Mouse (Mus musculus) kidney, adult 2 months (tissue): Measurements from ENCODE around the gene Irf8. TPM values are rescaled to one million over a fixed set of nuclear protein-coding genes. Genes with fewer than 3 reads are reported as not detected.
A peak's percentile ranks its signal among the peaks of the same experiment; 100 is the strongest.

Experiments
- DNase-seq: peaks from one replicate; pipeline ENCODE4 v3.0.0; 2021
- H3K27ac ChIP-seq: fragments of 200-500 bp; 2 replicates; pipeline ENCODE4 v1.5.1; 2012; ENCODE audit warnings: low read depth, low read length, control low read depth, inconsistent platforms; ENCODE audit not compliant: insufficient read depth
- H3K27me3 ChIP-seq: fragments of 200-500 bp; replicated peaks from 2 replicates; pipeline ENCODE4 v1.6.1; 2012; ENCODE audit warnings: mild to moderate bottlenecking, moderate library complexity, low read length, inconsistent platforms; ENCODE audit not compliant: control insufficient read depth, insufficient read depth
- H3K36me3 ChIP-seq: fragments of 200-500 bp; 2 replicates; pipeline ENCODE4 v1.6.1; 2012; ENCODE audit warnings: mild to moderate bottlenecking, moderate library complexity, low read length, inconsistent platforms; ENCODE audit not compliant: control insufficient read depth, insufficient read depth
- H3K4me1 ChIP-seq: fragments of 200-500 bp; 2 replicates; pipeline ENCODE4 v1.6.1; 2011; ENCODE audit warnings: low read length; ENCODE audit not compliant: control insufficient read depth, insufficient read depth
- H3K4me3 ChIP-seq: fragments of 200-500 bp; 2 replicates; pipeline ENCODE4 v1.5.1; 2011; ENCODE audit warnings: mild to moderate bottlenecking, low read depth, low read length, control low read depth; ENCODE audit not compliant: insufficient read depth
- CTCF ChIP-seq: fragments of 200-500 bp; conservative IDR thresholded peaks from 2 replicates; pipeline ENCODE4 v1.5.1; 2011; ENCODE audit warnings: low read depth, mild to moderate bottlenecking, control low read depth, low read length, moderate library complexity, mixed read lengths; ENCODE audit not compliant: insufficient read depth, insufficient read length
- POLR2A ChIP-seq: fragments of 200-500 bp; IDR thresholded peaks from one replicate; pipeline ENCODE4 v1.6.1; 2011; ENCODE audit warnings: low read depth, low read length, control low read depth
- WGBS: fragments of 180-500 bp; shearing (Covaris S2); methylation state at CpG from one replicate; pipeline ENCODE4 v1.1.7; 2018; 5-methylcytosine and 5-hydroxymethylcytosine counted together
- polyA plus RNA-seq: library from polyadenylated mRNA; depleted of rRNA; stranded (reverse); fragments of >200 nt; gene quantifications from 2 replicates; pipeline ENCODE4 v1.2.3, GENCODE M21; 2012

Gene Irf8
- polyA plus RNA-seq, 1 experiment: 16.7 TPM

GRCm38 (mm10) chr8:120704203-120704602, 32.0 kb upstream of the Irf8 start:
- peaks cover 5% of the 10 kb centered on the region for H3K4me1 ChIP-seq
- TF ChIP-seq POLR2A (no peak), CTCF (no peak)
- no peak overlapping the region for H3K27ac ChIP-seq
- no peaks in the 10 kb centered on the region for H3K27me3 ChIP-seq
- WGBS: 40% methylated on average over 9 of the region's 9 CpGs
- H3K36me3 ChIP-seq: no peaks in the 10 kb centered on the region
- DNase-seq: no peak
- no peak overlapping the region for H3K4me3 ChIP-seq

DNA sequence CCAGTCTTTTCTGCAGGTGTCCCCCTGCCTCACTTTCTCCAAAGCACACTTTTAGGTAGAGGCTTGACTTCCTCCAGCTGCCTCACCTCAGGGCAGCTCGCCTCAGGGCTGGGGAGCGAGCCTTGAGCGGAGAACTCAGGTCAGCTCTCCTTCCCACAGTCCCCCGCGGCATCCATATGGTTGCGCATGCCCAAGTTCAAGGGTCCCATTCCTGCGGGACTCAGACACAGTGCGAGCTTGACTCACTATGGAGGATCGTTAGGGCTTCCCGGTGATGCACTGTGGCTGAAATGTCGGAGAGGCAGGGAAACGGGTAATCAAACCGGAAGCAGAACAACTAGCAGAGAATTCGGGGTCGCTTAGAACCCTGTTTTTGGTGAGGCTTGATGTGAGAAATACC, 31.0 kb upstream of the Irf8 start:
- peaks cover under 1% of the 10 kb centered on the region; the same call in 1 of the 2 replicates for H3K4me1 ChIP-seq
- no peak for DNase-seq
- TF ChIP-seq POLR2A: no peak
- TF ChIP-seq CTCF: no peak
- 78% methylated on average over 15 of the region's 15 CpGs for WGBS
- no peak overlapping the region for H3K27ac ChIP-seq
- H3K4me3 ChIP-seq: no peak overlapping the region
- no peaks in the 10 kb centered on the region for H3K36me3 ChIP-seq
- H3K27me3 ChIP-seq: no peaks in the 10 kb centered on the region

- Histone ChIP-seq H3K27me3 (no peaks in the 10 kb centered on the region), H3K27ac (no peak overlapping the region), H3K4me3 (no peak overlapping the region), H3K36me3 (no peaks in the 10 kb centered on the region), H3K4me1 (no peaks in the 10 kb centered on the region)
- DNase-seq: no peak
- 94% methylated on average over 3 of the region's 3 CpGs for WGBS
- TF ChIP-seq CTCF (no peak), POLR2A (no peak)
These were observed 30.0 kb upstream of the Irf8 start for GRCm38 (mm10) chr8:120706193-120706592.

GRCm38 (mm10) chr8:120709176-120709575, 27.0 kb upstream of the Irf8 start:
- no peaks in the 10 kb centered on the region for H3K36me3 ChIP-seq
- no peaks in the 10 kb centered on the region for H3K4me1 ChIP-seq
- no peak for DNase-seq
- H3K4me3 ChIP-seq: no peak overlapping the region
- TF ChIP-seq CTCF (no peak), POLR2A (no peak)
- no peak overlapping the region for H3K27ac ChIP-seq
- no peaks in the 10 kb centered on the region for H3K27me3 ChIP-seq
- 67% methylated on average over 10 of the region's 10 CpGs for WGBS

DNA sequence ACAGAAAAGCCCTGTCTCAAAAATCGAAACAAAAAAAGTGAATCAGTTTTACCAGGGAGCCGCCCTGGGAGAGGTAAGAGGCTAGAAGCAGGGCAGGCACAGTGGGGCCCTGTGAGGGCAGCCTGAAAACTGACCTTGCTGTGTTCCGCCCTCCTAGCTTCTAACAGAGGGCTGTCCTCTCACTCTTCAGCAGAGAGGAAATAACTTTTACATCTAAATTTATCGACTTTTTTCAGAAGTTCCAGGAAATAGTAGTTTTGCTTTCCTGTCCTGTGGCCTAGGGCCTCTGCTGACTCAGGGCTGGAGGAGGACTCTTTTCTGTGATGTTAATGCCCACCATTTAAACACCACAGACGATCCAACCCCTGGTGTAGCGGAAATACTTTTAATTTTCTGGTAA, 21.0 kb upstream of the Irf8 start:
- TF ChIP-seq POLR2A: no peak
- no peak for TF ChIP-seq CTCF
- Histone ChIP-seq H3K27me3 (no peaks in the 10 kb centered on the region), H3K36me3 (no peaks in the 10 kb centered on the region), H3K4me3 (no peak overlapping the region), H3K27ac (peak overlapping the region; percentile 9), H3K4me1 (0 out of 2 replicates have a peak, but pooled peaks cover 3% of the 10 kb centered on the region)
- WGBS: 59% methylated on average over 6 of the region's 6 CpGs
- DNase-seq: peak; percentile 46

DNA sequence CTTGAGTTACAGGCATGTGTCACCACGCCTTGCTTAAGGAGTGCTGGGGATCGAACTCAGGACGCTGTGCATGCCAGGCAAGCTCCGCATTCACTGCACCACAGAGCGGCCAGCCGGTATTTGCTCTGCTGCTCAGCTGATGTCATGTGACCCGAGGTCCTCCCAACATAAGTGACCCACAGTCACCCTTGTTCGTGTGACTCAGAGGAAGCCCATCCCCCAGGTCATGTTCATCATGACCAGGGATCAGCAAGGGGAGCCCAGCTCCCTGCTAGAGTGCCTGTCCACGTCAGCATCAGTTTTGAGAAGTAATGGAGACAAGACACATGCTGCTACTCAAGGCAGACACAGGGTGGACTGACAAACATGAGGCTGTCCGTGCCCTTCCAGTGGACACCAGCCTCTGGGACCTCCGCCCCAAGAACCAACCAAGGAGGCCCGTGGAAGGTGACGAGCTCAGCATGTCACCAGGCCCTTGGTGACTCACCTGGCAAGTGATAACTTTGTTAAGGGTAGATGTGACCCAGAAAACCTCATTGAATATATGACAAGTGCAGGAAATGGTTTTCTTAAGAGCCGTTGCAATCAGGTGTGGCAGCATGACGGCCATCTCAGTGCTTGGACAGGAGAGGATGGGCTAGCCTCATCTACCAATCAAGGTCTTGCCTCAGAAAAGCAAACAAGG, 20.0 kb upstream of the Irf8 start:
- Histone ChIP-seq H3K4me3 (no peak overlapping the region), H3K36me3 (no peaks in the 10 kb centered on the region), H3K4me1 (0 out of 2 replicates have a peak, but pooled peaks cover 3% of the 10 kb centered on the region), H3K27me3 (no peaks in the 10 kb centered on the region), H3K27ac (no peak overlapping the region)
- WGBS: 77% methylated on average over 15 of the region's 15 CpGs
- DNase-seq: no peak
- no peak for TF ChIP-seq CTCF
- TF ChIP-seq POLR2A: no peak

DNA sequence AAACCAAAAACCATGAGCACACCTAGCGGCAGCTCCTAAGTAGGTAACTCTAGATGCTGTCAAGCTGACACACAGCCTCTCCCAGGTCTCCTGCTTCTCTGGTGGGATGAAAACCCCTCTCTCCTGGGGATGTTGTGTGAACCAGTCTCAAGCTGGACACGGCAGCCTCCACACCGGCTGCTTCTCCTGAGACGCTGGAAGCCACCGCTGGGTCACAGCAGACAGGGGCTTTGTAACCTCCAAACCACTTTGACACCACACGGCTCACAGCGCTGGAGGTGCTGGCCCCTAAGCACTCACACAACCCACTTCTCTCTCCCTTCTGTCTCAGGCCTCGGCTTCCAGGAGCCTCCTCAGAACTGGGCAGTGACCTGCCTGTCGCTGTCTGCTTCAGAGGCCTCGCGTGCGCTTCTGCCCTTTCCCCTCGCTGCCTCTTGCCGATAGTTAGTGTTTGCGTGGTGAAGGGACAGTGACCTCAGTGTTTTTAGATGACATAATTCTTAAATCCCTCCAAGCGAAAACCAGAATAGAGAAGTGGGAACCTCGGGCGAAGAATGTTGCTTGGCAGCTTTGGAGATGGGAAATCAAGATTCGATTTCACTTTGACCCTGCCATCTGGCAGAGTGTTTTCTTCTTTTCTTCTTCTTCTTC, 16.4 kb upstream of the Irf8 start:
- Histone ChIP-seq H3K4me3 (no peak overlapping the region), H3K36me3 (no peaks in the 10 kb centered on the region), H3K27ac (no peak overlapping the region), H3K4me1 (peaks cover 3% of the 10 kb centered on the region; the same call in 1 of the 2 replicates), H3K27me3 (no peaks in the 10 kb centered on the region)
- 61% methylated on average over 19 of the region's 19 CpGs for WGBS
- TF ChIP-seq POLR2A: no peak
- TF ChIP-seq CTCF: no peak
- no peak for DNase-seq
